Mouse (Mus musculus) lung, embryonic 15.5 days (tissue): ENCODE results near the gene Msx1. TPM values are rescaled to one million over a fixed set of nuclear protein-coding genes. Genes with fewer than 3 reads are reported as not detected.
A peak's percentile ranks its signal among the peaks of the same experiment; 100 is the strongest.

Source experiments
- ATAC-seq: fragments of 200-750 bp; cut with Nextera tagmentation; 2 replicates; pipeline ENCODE4 v1.8.0; 2017; ENCODE audit warnings: moderate number of reproducible peaks, borderline replicate concordance; ENCODE audit not compliant: low FRiP score, low TSS enrichment; ENCODE audit errors: extremely low read depth
- H3K27ac ChIP-seq: fragments of 300-500 bp; sonication (generic); 2 replicates; pipeline ENCODE4 v1.5.1; 2015; ENCODE audit warnings: moderate library complexity, mild to moderate bottlenecking, inconsistent platforms
- H3K27me3 ChIP-seq: fragments of 300-500 bp; sonication (generic); 2 replicates; pipeline ENCODE4 v1.6.1; 2015; ENCODE audit warnings: inconsistent platforms
- H3K36me3 ChIP-seq: fragments of 300-500 bp; sonication (generic); 2 replicates; pipeline ENCODE4 v1.6.1; 2015; ENCODE audit warnings: inconsistent platforms
- H3K4me1 ChIP-seq: fragments of 300-500 bp; sonication (generic); 2 replicates; pipeline ENCODE4 v1.6.1; 2015; ENCODE audit warnings: inconsistent platforms
- H3K4me2 ChIP-seq: fragments of 300-500 bp; sonication (generic); 2 replicates; pipeline ENCODE4 v1.6.1; 2015; ENCODE audit warnings: inconsistent platforms, mild to moderate bottlenecking, moderate library complexity
- H3K4me3 ChIP-seq: fragments of 300-500 bp; sonication (generic); 2 replicates; pipeline ENCODE4 v1.5.1; 2015; ENCODE audit warnings: mild to moderate bottlenecking, inconsistent platforms
- H3K9ac ChIP-seq: fragments of 300-500 bp; sonication (generic); 2 replicates; pipeline ENCODE4 v1.6.1; 2015; ENCODE audit warnings: inconsistent platforms
- H3K9me3 ChIP-seq: fragments of 300-500 bp; sonication (generic); 2 replicates; pipeline ENCODE4 v1.6.1; 2016; ENCODE audit warnings: inconsistent platforms
- WGBS: fragments of 180-500 bp; shearing (Covaris S2); methylation state at CpG from one replicate; pipeline ENCODE4 v1.1.7; 2015; 5-methylcytosine and 5-hydroxymethylcytosine counted together
- polyA plus RNA-seq: library from polyadenylated mRNA; unstranded; fragments of >200 nt; fragmentation: Nextera tagmentation; extraction: Ambion mirVana; gene quantifications from 2 replicates; pipeline ENCODE4 v1.2.1, GENCODE M21; 2015

Msx1 gene
- polyA plus RNA-seq, 1 experiment from 2014 or later, result 3.4 TPM

GRCm38 (mm10) chr5:37816907-37817657, 7.3 kb downstream of the Msx1 start:
- Histone ChIP-seq H3K9me3 (no peaks in the 10 kb centered on the region), H3K4me3 (0 out of 2 replicates have a peak overlapping the region, but pooled peaks have one; percentile 6), H3K27me3 (peaks cover 99% of the 10 kb centered on the region), H3K9ac (no peak overlapping the region), H3K4me1 (0 out of 2 replicates have a peak, but pooled peaks cover 7% of the 10 kb centered on the region), H3K36me3 (no peaks in the 10 kb centered on the region), H3K27ac (no peak overlapping the region), H3K4me2 (peak overlapping the region; percentile 27; the same call in 1 of the 2 replicates)
- ATAC-seq, result peak; percentile 37; the same call in 1 of the 2 replicates
- 2% methylated on average over 46 of the region's 46 CpGs for WGBS

- ATAC-seq, result no peak
- Histone ChIP-seq H3K9ac (no peak overlapping the region), H3K4me1 (0 out of 2 replicates have a peak, but pooled peaks cover 7% of the 10 kb centered on the region), H3K4me3 (no peak overlapping the region), H3K9me3 (no peaks in the 10 kb centered on the region), H3K27ac (no peak overlapping the region), H3K27me3 (peaks cover 87% of the 10 kb centered on the region), H3K36me3 (no peaks in the 10 kb centered on the region), H3K4me2 (no peak overlapping the region)
- WGBS, result 76% methylated on average over 4 of the region's 4 CpGs
Measured at GRCm38 (mm10) chr5:37815909-37816308, 8.5 kb downstream of the Msx1 start.

GRCm38 (mm10) chr5:37814169-37814568, 10.2 kb downstream of the Msx1 start:
- no peak overlapping the region for H3K4me2 ChIP-seq
- no peak overlapping the region for H3K9ac ChIP-seq
- peaks cover 71% of the 10 kb centered on the region for H3K27me3 ChIP-seq
- no peaks in the 10 kb centered on the region for H3K9me3 ChIP-seq
- no peak overlapping the region for H3K4me3 ChIP-seq
- 0 out of 2 replicates have a peak, but pooled peaks cover 7% of the 10 kb centered on the region for H3K4me1 ChIP-seq
- peak; percentile 39; the same call in 1 of the 2 replicates for ATAC-seq
- H3K27ac ChIP-seq, result no peak overlapping the region
- no peaks in the 10 kb centered on the region for H3K36me3 ChIP-seq

- Histone ChIP-seq H3K27me3 (peaks cover 4% of the 10 kb centered on the region; the same call in 1 of the 2 replicates), H3K27ac (no peak overlapping the region), H3K4me3 (no peak overlapping the region), H3K36me3 (no peaks in the 10 kb centered on the region), H3K9me3 (no peaks in the 10 kb centered on the region), H3K4me2 (no peak overlapping the region), H3K4me1 (no peaks in the 10 kb centered on the region), H3K9ac (no peak overlapping the region)
- ATAC-seq, result no peak
- WGBS, result 72% methylated on average over 6 of the region's 6 CpGs
Measured at GRCm38 (mm10) chr5:37805291-37805690, 19.1 kb downstream of the Msx1 start.

GRCm38 (mm10) chr5:37804512-37805118, 19.8 kb downstream of the Msx1 start:
- H3K4me1 ChIP-seq, result no peaks in the 10 kb centered on the region
- no peaks in the 10 kb centered on the region for H3K36me3 ChIP-seq
- no peak overlapping the region for H3K9ac ChIP-seq
- WGBS, result 65% methylated on average over 8 of the region's 8 CpGs
- no peak overlapping the region for H3K27ac ChIP-seq
- H3K27me3 ChIP-seq, result peaks cover 4% of the 10 kb centered on the region; the same call in 1 of the 2 replicates
- no peak overlapping the region for H3K4me2 ChIP-seq
- H3K4me3 ChIP-seq, result no peak overlapping the region
- no peak for ATAC-seq
- H3K9me3 ChIP-seq, result no peaks in the 10 kb centered on the region

GRCm38 (mm10) chr5:37797251-37797650, 27.1 kb downstream of the Msx1 start:
- H3K4me1 ChIP-seq, result no peaks in the 10 kb centered on the region
- H3K4me3 ChIP-seq, result no peak overlapping the region
- H3K9me3 ChIP-seq, result no peaks in the 10 kb centered on the region
- H3K27ac ChIP-seq, result no peak overlapping the region
- 56% methylated on average over 6 of the region's 6 CpGs for WGBS
- H3K9ac ChIP-seq, result no peak overlapping the region
- no peak for ATAC-seq
- no peaks in the 10 kb centered on the region for H3K36me3 ChIP-seq
- no peak overlapping the region for H3K4me2 ChIP-seq
- H3K27me3 ChIP-seq, result no peaks in the 10 kb centered on the region

GRCm38 (mm10) chr5:37796751-37797150, 27.6 kb downstream of the Msx1 start:
- Histone ChIP-seq H3K9ac (no peak overlapping the region), H3K27ac (no peak overlapping the region), H3K4me1 (no peaks in the 10 kb centered on the region), H3K27me3 (no peaks in the 10 kb centered on the region), H3K4me3 (no peak overlapping the region), H3K4me2 (no peak overlapping the region), H3K36me3 (no peaks in the 10 kb centered on the region), H3K9me3 (no peaks in the 10 kb centered on the region)
- 71% methylated on average over 5 of the region's 5 CpGs for WGBS
- no peak for ATAC-seq

GRCm38 (mm10) chr5:37795691-37796090, 28.7 kb downstream of the Msx1 start:
- Histone ChIP-seq H3K4me3 (no peak overlapping the region), H3K27me3 (no peaks in the 10 kb centered on the region), H3K9ac (no peak overlapping the region), H3K27ac (no peak overlapping the region), H3K9me3 (no peaks in the 10 kb centered on the region), H3K36me3 (no peaks in the 10 kb centered on the region), H3K4me1 (no peaks in the 10 kb centered on the region), H3K4me2 (no peak overlapping the region)
- no peak for ATAC-seq
- WGBS, result 91% methylated on average over 6 of the region's 6 CpGs

GRCm38 (mm10) chr5:37792154-37792553, 32.2 kb downstream of the Msx1 start:
- WGBS, result 47% methylated on average over 5 of the region's 5 CpGs

GRCm38 (mm10) chr5:37784847-37785391, 39.5 kb downstream of the Msx1 start:
- no peak overlapping the region for H3K4me2 ChIP-seq
- 71% methylated on average over 9 of the region's 9 CpGs for WGBS
- no peak for ATAC-seq

More at GRCm38 (mm10) chr5:37792154-37792553, 32.2 kb downstream of the Msx1 start:
- ATAC-seq, result no peak
- Histone ChIP-seq H3K36me3 (no peaks in the 10 kb centered on the region), H3K4me1 (no peaks in the 10 kb centered on the region), H3K4me3 (no peak overlapping the region), H3K9me3 (no peaks in the 10 kb centered on the region), H3K27me3 (no peaks in the 10 kb centered on the region), H3K9ac (no peak overlapping the region), H3K27ac (no peak overlapping the region), H3K4me2 (no peak overlapping the region)

GRCm38 (mm10) chr5:37783306-37783705, 41.1 kb downstream of the Msx1 start:
- H3K27me3 ChIP-seq, result no peaks in the 10 kb centered on the region
- no peaks in the 10 kb centered on the region for H3K9me3 ChIP-seq
- no peak overlapping the region for H3K4me3 ChIP-seq
- no peak overlapping the region for H3K9ac ChIP-seq
- H3K4me2 ChIP-seq, result no peak overlapping the region
- ATAC-seq, result no peak
- H3K27ac ChIP-seq, result no peak overlapping the region
- no peaks in the 10 kb centered on the region for H3K4me1 ChIP-seq
- 63% methylated on average over 8 of the region's 8 CpGs for WGBS
- no peaks in the 10 kb centered on the region for H3K36me3 ChIP-seq

More at GRCm38 (mm10) chr5:37784847-37785391, 39.5 kb downstream of the Msx1 start:
- no peaks in the 10 kb centered on the region for H3K9me3 ChIP-seq
- no peak overlapping the region for H3K27ac ChIP-seq
- H3K9ac ChIP-seq, result no peak overlapping the region
- H3K27me3 ChIP-seq, result no peaks in the 10 kb centered on the region
- no peaks in the 10 kb centered on the region for H3K36me3 ChIP-seq
- no peak overlapping the region for H3K4me3 ChIP-seq
- no peaks in the 10 kb centered on the region for H3K4me1 ChIP-seq

GRCm38 (mm10) chr5:37775681-37776080, 48.7 kb downstream of the Msx1 start:
- 39% methylated on average over 5 of the region's 5 CpGs for WGBS
- no peaks in the 10 kb centered on the region for H3K4me1 ChIP-seq
- no peak overlapping the region for H3K9ac ChIP-seq
- no peaks in the 10 kb centered on the region for H3K36me3 ChIP-seq
- H3K27me3 ChIP-seq, result no peaks in the 10 kb centered on the region
- no peak overlapping the region for H3K4me3 ChIP-seq
- no peaks in the 10 kb centered on the region for H3K9me3 ChIP-seq
- no peak for ATAC-seq
- no peak overlapping the region for H3K27ac ChIP-seq
- H3K4me2 ChIP-seq, result no peak overlapping the region
